ENCODE assay signal across 9 mouse cellular contexts in genomic region chr3:37556412-37557113, GRCm38 (mm10).
DNase-seq lines count a peak whose midpoint lies in the region; ATAC-seq and TF ChIP-seq lines count a peak whose summit lies in the region.
"Had no signal": no experiment of that assay in that cellular context is flagged by ENCODE, and none has a peak within 500 bp of the region (broad histone marks: within the 10 kb centered on the region; RNA-seq: fewer than 3 reads in every experiment).

No protein-coding gene starts in this region.

- WGBS in hindbrain, embryonic 11.5 days = 69% methylated on average over 7 of the region's 7 CpGs
- WGBS in hindbrain, embryonic 16.5 days = 79% methylated on average over 7 of the region's 7 CpGs
- 21% methylated on average over 7 of the region's 7 CpGs for WGBS in embryonic facial prominence, embryonic 14.5 days
- WGBS in hindbrain, embryonic 13.5 days = 79% methylated on average over 7 of the region's 7 CpGs

- 0 out of 2 replicates have a peak overlapping the region, but pooled peaks have one; percentile 11 for H3K27ac ChIP-seq in hindbrain, embryonic 11.5 days (ENCODE audit: low read depth, low read length)
- H3K27ac ChIP-seq in hindbrain, embryonic 16.5 days (ENCODE audit: low read depth, low read length) = no peak overlapping the region
- H3K27ac ChIP-seq in embryonic facial prominence, embryonic 14.5 days (replicated peaks; ENCODE audit: low read depth, low read length) = peak overlapping the region; percentile 69
- no peak overlapping the region for H3K27ac ChIP-seq in left cerebral cortex, adult 2 months
- H3K27ac ChIP-seq in hindbrain, embryonic 13.5 days = no peak overlapping the region

- H3K4me3 ChIP-seq in hindbrain, embryonic 11.5 days (ENCODE audit: low read depth, low read length) = no peak overlapping the region
- no peak overlapping the region for H3K4me3 ChIP-seq in hindbrain, embryonic 16.5 days (ENCODE audit: low read length)
- H3K4me3 ChIP-seq in embryonic facial prominence, embryonic 14.5 days (ENCODE audit: low read depth, low read length) = no peak overlapping the region
- H3K4me3 ChIP-seq in megakaryocyte, embryonic 14.5 days (replicated peaks) = peak overlapping the region; percentile 74
- no peak overlapping the region for H3K4me3 ChIP-seq in left cerebral cortex, adult 2 months
- H3K4me3 ChIP-seq in hindbrain, embryonic 13.5 days = no peak overlapping the region

- no peak for DNase-seq in hindbrain, embryonic 11.5 days (ENCODE audit: low spot score)
- DNase-seq in embryonic facial prominence, embryonic 14.5 days (ENCODE audit: low spot score) = peak; percentile 91
- peak; percentile 64 for DNase-seq in kidney, adult 9 months
- DNase-seq in left cerebral cortex, adult 2 months (ENCODE audit: extremely low spot score in 1 of 2, low spot score in 2 of 2) = no peak
- DNase-seq in cerebellum, adult 8-10 months = no peak
- DNase-seq: cerebellum, adult 18-20 months had no signal

- intact Hi-C loops in left cerebral cortex, adult 2 months (cut with DNase I) = no loop called here

- H3K36me3 ChIP-seq in hindbrain, embryonic 11.5 days (ENCODE audit: control insufficient read depth, insufficient read depth, low read length) = no peaks in the 10 kb centered on the region
- H3K36me3 ChIP-seq in hindbrain, embryonic 16.5 days (ENCODE audit: control insufficient read depth, insufficient read depth, low read length) = no peaks in the 10 kb centered on the region
- H3K36me3 ChIP-seq in embryonic facial prominence, embryonic 14.5 days (ENCODE audit: control insufficient read depth, insufficient read depth, low read length) = no peaks in the 10 kb centered on the region
- peaks cover 4% of the 10 kb centered on the region for H3K36me3 ChIP-seq in megakaryocyte, embryonic 14.5 days (replicated peaks; ENCODE audit: low read length)
- H3K36me3 ChIP-seq in hindbrain, embryonic 13.5 days = no peaks in the 10 kb centered on the region

- no peaks in the 10 kb centered on the region for H3K4me1 ChIP-seq in hindbrain, embryonic 11.5 days (replicated peaks; ENCODE audit: control insufficient read depth, insufficient read depth, low read length)
- no peaks in the 10 kb centered on the region for H3K4me1 ChIP-seq in hindbrain, embryonic 16.5 days (ENCODE audit: control insufficient read depth, insufficient read depth, low read depth, low read length)
- H3K4me1 ChIP-seq in embryonic facial prominence, embryonic 14.5 days (ENCODE audit: control insufficient read depth, insufficient read depth, low read length) = peaks cover 15% of the 10 kb centered on the region
- H3K4me1 ChIP-seq in megakaryocyte, embryonic 14.5 days = peaks cover 88% of the 10 kb centered on the region
- H3K4me1 ChIP-seq in hindbrain, embryonic 13.5 days (replicated peaks) = no peaks in the 10 kb centered on the region

- no peak for TF ChIP-seq CTCF in left cerebral cortex, adult 2 months (IDR thresholded peaks at IDR 0.05)

- no peak overlapping the region for H3K9ac ChIP-seq in hindbrain, embryonic 11.5 days (ENCODE audit: low read depth, low read length)
- H3K9ac ChIP-seq in hindbrain, embryonic 16.5 days (ENCODE audit: low read depth, low read length) = no peak overlapping the region
- H3K9ac ChIP-seq in embryonic facial prominence, embryonic 14.5 days (ENCODE audit: low read depth, low read length) = no peak overlapping the region
- no peak overlapping the region for H3K9ac ChIP-seq in hindbrain, embryonic 13.5 days

- no peak for ATAC-seq in hindbrain, embryonic 11.5 days (ENCODE audit: low FRiP score)
- ATAC-seq in hindbrain, embryonic 16.5 days = no peak
- ATAC-seq in embryonic facial prominence, embryonic 14.5 days (ENCODE audit: low read depth) = peak; percentile 82
- no peak for ATAC-seq in hindbrain, embryonic 13.5 days (ENCODE audit: low FRiP score)

- H3K27me3 ChIP-seq in hindbrain, embryonic 11.5 days (ENCODE audit: control insufficient read depth, insufficient read depth, low read length) = no peaks in the 10 kb centered on the region
- H3K27me3 ChIP-seq in hindbrain, embryonic 16.5 days (replicated peaks; ENCODE audit: control insufficient read depth, insufficient read depth, low read length) = no peaks in the 10 kb centered on the region
- H3K27me3 ChIP-seq in embryonic facial prominence, embryonic 14.5 days (replicated peaks; ENCODE audit: control insufficient read depth, insufficient read depth, low read length) = no peaks in the 10 kb centered on the region
- no peaks in the 10 kb centered on the region for H3K27me3 ChIP-seq in megakaryocyte, embryonic 14.5 days (replicated peaks)
- H3K27me3 ChIP-seq in hindbrain, embryonic 13.5 days = no peaks in the 10 kb centered on the region

- no peaks in the 10 kb centered on the region for H3K9me3 ChIP-seq in hindbrain, embryonic 11.5 days (ENCODE audit: control insufficient read depth, low read length)
- H3K9me3 ChIP-seq in hindbrain, embryonic 16.5 days (ENCODE audit: control insufficient read depth, low read length) = no peaks in the 10 kb centered on the region
- no peaks in the 10 kb centered on the region for H3K9me3 ChIP-seq in embryonic facial prominence, embryonic 14.5 days (ENCODE audit: control insufficient read depth, low read length)
- no peaks in the 10 kb centered on the region for H3K9me3 ChIP-seq in megakaryocyte, embryonic 14.5 days
- H3K9me3 ChIP-seq in hindbrain, embryonic 13.5 days = no peaks in the 10 kb centered on the region

- H3K4me2 ChIP-seq in hindbrain, embryonic 11.5 days (replicated peaks; ENCODE audit: low read depth, low read length) = no peak overlapping the region
- no peak overlapping the region for H3K4me2 ChIP-seq in hindbrain, embryonic 16.5 days (ENCODE audit: low read length)
- peak overlapping the region; percentile 11; the same call in 1 of the 2 replicates for H3K4me2 ChIP-seq in embryonic facial prominence, embryonic 14.5 days (ENCODE audit: low read depth, low read length)
- H3K4me2 ChIP-seq in hindbrain, embryonic 13.5 days = no peak overlapping the region

Comparison
In these comparisons a context has a peak if more than half of its experiments do, and no peak if none do; other contexts are left out.
1. H3K27ac ChIP-seq: peak in hindbrain, embryonic 11.5 days (single experiment) and embryonic facial prominence, embryonic 14.5 days (single experiment); none in hindbrain, embryonic 16.5 days (single experiment), left cerebral cortex, adult 2 months (single experiment) and hindbrain, embryonic 13.5 days (single experiment).
2. DNase-seq: peak in embryonic facial prominence, embryonic 14.5 days (single experiment) and kidney, adult 9 months (single experiment); none in hindbrain, embryonic 11.5 days (single experiment), left cerebral cortex, adult 2 months (0 of 2) and cerebellum, adult 8-10 months (single experiment).